Mouse (Mus musculus): ENCODE results near the gene Dnajb12. TPM values are rescaled to one million over a fixed set of nuclear protein-coding genes. Genes with fewer than 3 reads are reported as not detected.

Dnajb12 gene
- polyA plus RNA-seq, 1 experiment from 2014 or later = 17.4 TPM

DNA sequence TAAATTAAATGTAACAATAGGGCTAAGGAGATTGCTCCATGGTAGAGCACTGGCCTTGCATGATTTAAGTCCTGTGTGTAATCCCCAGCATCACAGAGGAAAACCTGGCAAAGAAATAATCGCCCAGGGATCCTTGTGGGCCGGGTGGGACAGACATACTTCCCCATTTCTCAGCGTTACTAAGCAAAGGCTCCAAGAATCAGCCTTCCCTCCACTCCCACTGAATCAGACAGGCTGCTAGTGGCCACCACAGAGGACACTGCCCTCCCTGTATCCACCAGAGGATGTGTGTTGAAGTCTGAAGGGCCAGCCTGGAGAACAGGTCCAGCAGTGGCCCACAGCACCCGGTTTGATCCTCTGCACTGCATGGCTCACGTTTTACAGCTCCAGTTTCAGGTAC lies 8.1 kb downstream of the Dnajb12 start:
- TF ChIP-seq EP300 (optimal IDR thresholded peaks at IDR 0.05) (no peak), CTCF (IDR thresholded peaks at IDR 0.05; ENCODE audit: low read depth) (no peak)
- no peaks in the 10 kb centered on the region for H3K9me3 ChIP-seq (ENCODE audit: control insufficient read depth, low read length)
- DNase-seq (ENCODE audit: low spot score) (no peak), ATAC-seq (ENCODE audit: low FRiP score, low TSS enrichment) (no peak)
- H3K36me3 ChIP-seq (ENCODE audit: control insufficient read depth, insufficient read depth, low read length) = no peaks in the 10 kb centered on the region; the same call in 1 of the 2 replicates
- H3K9ac ChIP-seq (ENCODE audit: low read length) = no peak overlapping the region
- WGBS = 83% methylated on average over 5 of the region's 5 CpGs
- H3K4me1 ChIP-seq (replicated peaks; ENCODE audit: control insufficient read depth, insufficient read depth) = no peaks in the 10 kb centered on the region
- H3K4me2 ChIP-seq (replicated peaks; ENCODE audit: low read depth) = no peak overlapping the region
- no peak overlapping the region for H3K4me3 ChIP-seq (ENCODE audit: low read depth, low read length)
- no peaks in the 10 kb centered on the region for H3K27me3 ChIP-seq (ENCODE audit: control insufficient read depth, insufficient read depth, low read length)
- H3K27ac ChIP-seq (replicated peaks) = no peak overlapping the region

DNA sequence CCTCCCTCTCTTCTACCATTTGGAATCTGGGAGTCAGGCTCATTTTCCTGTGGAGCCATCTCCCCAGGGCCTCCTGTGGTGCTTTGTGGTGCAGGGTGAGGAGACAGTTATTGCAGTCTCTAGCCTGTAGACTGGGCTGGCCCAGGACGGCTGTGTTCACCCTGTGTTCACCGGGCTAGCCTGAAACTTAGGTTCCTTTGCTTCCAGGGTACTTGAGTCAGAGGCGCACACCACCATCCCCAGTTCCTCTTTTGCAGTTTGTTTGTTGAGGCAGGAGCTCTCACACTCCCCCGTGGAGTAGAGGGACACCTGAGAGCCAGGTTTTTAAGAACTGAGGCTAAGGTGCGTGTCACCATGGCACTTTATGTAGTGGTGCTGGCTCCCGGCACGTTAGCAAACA lies 10.0 kb downstream of the Dnajb12 start:
- Histone ChIP-seq H3K27ac (replicated peaks) (no peak overlapping the region), H3K9me3 (ENCODE audit: control insufficient read depth, low read length) (no peaks in the 10 kb centered on the region), H3K27me3 (ENCODE audit: control insufficient read depth, insufficient read depth, low read length) (no peaks in the 10 kb centered on the region), H3K4me2 (replicated peaks; ENCODE audit: low read depth) (no peak overlapping the region), H3K4me3 (ENCODE audit: low read depth, low read length) (no peak overlapping the region), H3K9ac (ENCODE audit: low read length) (no peak overlapping the region), H3K4me1 (replicated peaks; ENCODE audit: control insufficient read depth, insufficient read depth) (no peaks in the 10 kb centered on the region), H3K36me3 (ENCODE audit: control insufficient read depth, insufficient read depth, low read length) (peaks cover 6% of the 10 kb centered on the region)
- ATAC-seq (ENCODE audit: low FRiP score, low TSS enrichment) = no peak
- no peak for TF ChIP-seq CTCF (IDR thresholded peaks at IDR 0.05; ENCODE audit: low read depth)
- no peak for TF ChIP-seq EP300 (optimal IDR thresholded peaks at IDR 0.05)
- no peak for DNase-seq (ENCODE audit: low spot score)
- WGBS = 83% methylated on average over 7 of the region's 7 CpGs

DNA sequence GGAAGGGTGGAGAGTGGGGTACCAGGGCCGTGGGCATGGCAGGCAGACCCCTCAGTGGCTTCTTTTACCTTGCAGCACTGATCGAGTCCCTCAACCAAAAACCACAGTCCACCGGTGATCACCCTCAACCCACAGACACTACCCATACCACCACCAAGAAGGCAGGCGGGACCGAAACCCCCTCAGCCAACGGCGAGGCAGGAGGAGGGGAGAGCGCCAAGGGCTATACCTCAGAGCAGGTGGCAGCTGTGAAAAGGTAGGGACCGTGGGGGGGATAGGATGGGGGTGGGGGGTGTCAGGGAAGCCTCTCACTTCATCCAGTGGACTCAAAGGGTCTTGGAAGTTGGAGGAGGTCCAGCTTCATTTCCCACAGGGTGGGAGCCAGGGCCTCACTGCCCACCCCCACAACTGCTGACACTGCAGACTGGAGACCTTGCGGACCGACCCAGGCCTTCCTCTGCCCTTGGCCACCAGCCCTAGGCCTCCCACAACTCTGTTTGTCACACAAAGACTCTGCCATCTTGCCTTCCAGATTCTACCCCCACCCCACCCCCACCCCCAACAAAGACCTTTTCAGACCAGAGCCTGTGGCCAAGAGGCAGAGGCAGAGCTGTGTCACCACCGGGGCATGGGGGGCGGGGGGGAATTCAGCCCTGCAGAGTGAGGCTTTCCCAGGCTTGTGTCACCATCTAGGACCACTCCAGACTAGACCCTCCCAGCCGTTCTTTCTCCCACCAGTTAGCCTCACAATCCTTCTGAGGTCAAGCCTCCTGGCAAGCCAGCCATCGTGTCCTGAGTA lies 10.8 kb downstream of the Dnajb12 start:
- no peak overlapping the region for H3K4me2 ChIP-seq (replicated peaks; ENCODE audit: low read depth)
- DNase-seq (ENCODE audit: low spot score) = no peak
- ATAC-seq (ENCODE audit: low FRiP score, low TSS enrichment) = no peak

DNA sequence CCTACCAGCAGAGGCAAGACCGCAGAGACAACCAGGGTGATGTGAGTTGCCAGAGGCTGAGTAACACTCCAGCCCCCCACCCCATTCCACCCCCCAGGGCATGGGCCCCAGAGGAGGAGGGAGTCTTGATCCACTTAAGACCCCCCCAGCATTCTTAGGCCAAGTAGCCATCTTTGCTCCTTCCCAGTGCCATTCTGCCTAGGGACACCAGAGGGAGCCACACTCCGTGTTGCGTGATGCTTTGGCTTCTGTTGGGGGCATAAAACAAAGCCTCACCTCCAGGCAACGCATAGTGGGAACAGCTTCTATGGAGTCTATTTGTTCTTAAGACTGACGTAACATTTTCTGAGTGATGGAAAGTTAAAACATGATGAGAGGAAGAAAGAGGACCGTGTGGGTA lies 13.6 kb downstream of the Dnajb12 start:
- Histone ChIP-seq H3K4me1 (replicated peaks; ENCODE audit: control insufficient read depth, insufficient read depth) (no peaks in the 10 kb centered on the region), H3K9ac (ENCODE audit: low read length) (no peak overlapping the region), H3K27ac (replicated peaks) (no peak overlapping the region), H3K36me3 (ENCODE audit: control insufficient read depth, insufficient read depth, low read length) (peaks cover 19% of the 10 kb centered on the region), H3K27me3 (ENCODE audit: control insufficient read depth, insufficient read depth, low read length) (no peaks in the 10 kb centered on the region), H3K4me2 (replicated peaks; ENCODE audit: low read depth) (no peak overlapping the region), H3K4me3 (ENCODE audit: low read depth, low read length) (no peak overlapping the region), H3K9me3 (ENCODE audit: control insufficient read depth, low read length) (no peaks in the 10 kb centered on the region)
- DNase-seq (ENCODE audit: low spot score) = peak; percentile 67
- WGBS = 31% methylated on average over 6 of the region's 6 CpGs
- peak; percentile 17; the same call in 1 of the 2 replicates for ATAC-seq (ENCODE audit: low FRiP score, low TSS enrichment)
- no peak for TF ChIP-seq EP300 (optimal IDR thresholded peaks at IDR 0.05)
- TF ChIP-seq CTCF (IDR thresholded peaks at IDR 0.05; ENCODE audit: low read depth) = peak; percentile 99

More for the DNA sequence above, 10.8 kb downstream of the Dnajb12 start:
- no peak overlapping the region for H3K27ac ChIP-seq (replicated peaks)
- H3K36me3 ChIP-seq (ENCODE audit: control insufficient read depth, insufficient read depth, low read length) = peaks cover 7% of the 10 kb centered on the region
- H3K9me3 ChIP-seq (ENCODE audit: control insufficient read depth, low read length) = no peaks in the 10 kb centered on the region
- WGBS = 90% methylated on average over 15 of the region's 15 CpGs
- H3K4me1 ChIP-seq (replicated peaks; ENCODE audit: control insufficient read depth, insufficient read depth) = no peaks in the 10 kb centered on the region
- no peaks in the 10 kb centered on the region for H3K27me3 ChIP-seq (ENCODE audit: control insufficient read depth, insufficient read depth, low read length)
- TF ChIP-seq EP300 (optimal IDR thresholded peaks at IDR 0.05) (no peak), CTCF (IDR thresholded peaks at IDR 0.05; ENCODE audit: low read depth) (no peak)
- H3K4me3 ChIP-seq (ENCODE audit: low read depth, low read length) = no peak overlapping the region
- no peak overlapping the region for H3K9ac ChIP-seq (ENCODE audit: low read length)

DNA sequence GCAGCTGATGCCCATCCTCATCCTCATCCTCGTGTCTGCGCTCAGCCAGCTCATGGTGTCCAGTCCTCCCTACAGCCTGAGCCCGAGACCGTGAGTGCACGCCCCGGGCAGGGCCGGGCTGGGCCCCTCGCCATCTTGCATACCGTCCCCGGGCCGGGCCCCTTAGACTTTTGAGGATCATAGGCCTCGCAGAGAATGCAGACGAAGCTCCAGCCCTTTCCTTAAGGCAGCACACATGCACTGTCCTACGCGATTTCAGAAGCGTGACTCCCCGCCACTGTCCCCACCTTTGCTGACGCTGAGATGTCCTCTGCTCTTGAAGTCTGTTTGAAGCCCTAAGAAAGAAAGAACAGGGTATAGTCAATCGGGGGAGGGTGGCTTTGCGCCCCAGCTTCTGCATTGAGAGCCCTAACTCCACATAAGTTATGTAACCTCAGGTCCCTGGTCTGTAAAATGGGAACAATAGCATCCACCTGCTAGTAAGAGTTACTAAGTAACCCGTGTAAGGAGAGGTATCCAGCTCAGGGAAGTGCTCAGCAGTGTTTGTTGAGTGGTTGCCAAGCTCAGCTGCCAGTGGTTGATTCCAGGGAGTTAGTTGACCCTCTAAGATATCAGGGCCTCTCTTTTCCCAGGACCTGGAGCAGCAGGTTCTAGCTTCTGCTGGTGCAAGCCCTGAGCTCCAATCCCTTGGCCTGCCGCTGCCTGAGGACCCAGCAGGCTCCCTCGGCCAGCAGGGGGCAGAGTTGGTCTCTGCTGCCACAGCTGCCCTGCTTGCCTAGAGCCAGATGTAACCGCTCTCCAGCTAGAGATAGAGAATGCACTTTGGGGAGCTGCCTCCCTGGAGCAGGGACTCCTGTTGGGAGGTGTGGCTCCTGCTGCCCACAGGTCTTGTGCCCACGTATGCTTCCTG lies 15.2 kb downstream of the Dnajb12 start:
- TF ChIP-seq EP300 (optimal IDR thresholded peaks at IDR 0.05) = no peak
- TF ChIP-seq CTCF (IDR thresholded peaks at IDR 0.05; ENCODE audit: low read depth) = peak; percentile 98
- DNase-seq (ENCODE audit: low spot score) (peak; percentile 92), ATAC-seq (ENCODE audit: low FRiP score, low TSS enrichment) (peak; percentile 19; the same call in 1 of the 2 replicates)
- Histone ChIP-seq H3K9me3 (ENCODE audit: control insufficient read depth, low read length) (no peaks in the 10 kb centered on the region), H3K36me3 (ENCODE audit: control insufficient read depth, insufficient read depth, low read length) (peaks cover 21% of the 10 kb centered on the region), H3K4me3 (ENCODE audit: low read depth, low read length) (no peak overlapping the region), H3K27me3 (ENCODE audit: control insufficient read depth, insufficient read depth, low read length) (no peaks in the 10 kb centered on the region), H3K4me1 (replicated peaks; ENCODE audit: control insufficient read depth, insufficient read depth) (peaks cover 8% of the 10 kb centered on the region; the same call in 1 of the 2 replicates), H3K9ac (ENCODE audit: low read length) (no peak overlapping the region; the same call in 1 of the 2 replicates), H3K4me2 (replicated peaks; ENCODE audit: low read depth) (no peak overlapping the region), H3K27ac (replicated peaks) (no peak overlapping the region)
- 74% methylated on average over 25 of the region's 25 CpGs for WGBS

All from stomach, postnatal 0 days (tissue).